Mouse (Mus musculus): ENCODE data around the gene Olfr545.

DNA sequence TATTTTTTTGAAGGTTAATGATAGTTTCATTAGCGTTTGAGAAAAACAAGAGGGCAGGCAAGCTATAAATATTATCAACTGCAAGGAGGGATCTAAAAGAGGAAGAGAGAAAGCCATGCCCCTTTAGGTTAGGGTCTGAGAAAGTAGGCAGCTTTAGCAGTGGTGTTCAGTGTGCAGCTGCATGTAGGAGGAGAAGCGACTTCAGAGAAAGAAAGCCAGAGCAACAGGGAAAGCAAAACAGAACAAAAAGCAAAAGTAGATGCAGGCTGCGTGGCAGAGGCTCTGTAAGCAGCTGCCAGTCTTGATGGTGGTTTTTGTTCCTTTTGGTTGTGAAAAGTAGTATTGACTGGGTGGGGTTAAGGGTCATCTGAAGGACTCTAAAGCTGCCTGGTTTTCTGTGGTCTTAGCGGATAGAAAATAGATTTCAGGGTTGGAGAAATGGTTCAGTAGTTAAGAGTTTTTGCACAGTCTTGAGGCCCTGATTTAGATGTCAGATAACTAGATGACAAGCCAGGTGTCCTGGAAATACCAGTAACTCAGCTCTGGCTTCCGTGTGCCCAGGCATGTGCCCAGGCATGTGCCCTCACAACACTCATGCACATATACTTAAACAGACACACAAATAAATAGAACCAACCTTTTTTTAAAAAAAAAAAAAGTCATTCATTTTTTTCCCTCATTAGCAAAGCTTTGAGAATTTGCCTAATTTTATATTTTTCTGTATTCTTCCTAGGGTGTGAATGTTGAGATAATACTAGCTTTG lies 40.6 kb downstream of the Olfr545 start:
- TF ChIP-seq POLR2A (IDR thresholded peaks at IDR 0.05; ENCODE audit: borderline replicate concordance, insufficient read depth, low read length) = no peak
- no peak for TF ChIP-seq CTCF (IDR thresholded peaks at IDR 0.05; ENCODE audit: borderline replicate concordance, insufficient read depth, low read depth, low read length)
